Mouse (Mus musculus): ENCODE measurements around the gene 1700034J05Rik. TPM values are rescaled to one million over a fixed set of nuclear protein-coding genes. Genes with fewer than 3 reads are reported as not detected.

The 1700034J05Rik gene
- 0.16 and 0.39 TPM in 2 replicates for polyA plus RNA-seq (2015; fragmentation: Nextera tagmentation; extraction: Ambion mirVana)

- H3K4me1 ChIP-seq = peaks cover 3% of the 10 kb centered on the region; the same call in 1 of the 2 replicates
- H3K4me3 ChIP-seq (replicated peaks) = no peak within 1 kb of the TSS
- ATAC-seq (ENCODE audit: insufficient number of reproducible peaks, low FRiP score, low TSS enrichment, low read depth) = no peak
These were observed at the start of gene 1700034J05Rik for GRCm38 (mm10) chr6:146954258-146954657. TSS of gene 1700034J05Rik (minus strand) at chr6:146954422.

GRCm38 (mm10) chr6:146999755-147000154 lies 45.5 kb upstream of the 1700034J05Rik start:
- no peak overlapping the region for H3K4me3 ChIP-seq (replicated peaks)
- H3K4me1 ChIP-seq = no peaks in the 10 kb centered on the region
- 81% methylated on average over 2 of the region's 2 CpGs for WGBS
- H3K9me3 ChIP-seq (replicated peaks) = no peaks in the 10 kb centered on the region
- peaks cover 60% of the 10 kb centered on the region for H3K36me3 ChIP-seq
- H3K4me2 ChIP-seq (replicated peaks) = no peak overlapping the region
- no peaks in the 10 kb centered on the region for H3K27me3 ChIP-seq
- H3K27ac ChIP-seq (replicated peaks) = no peak overlapping the region
- H3K9ac ChIP-seq = no peak overlapping the region
- ATAC-seq (ENCODE audit: insufficient number of reproducible peaks, low FRiP score, low TSS enrichment, low read depth) = no peak

More at GRCm38 (mm10) chr6:146954258-146954657, at the start of gene 1700034J05Rik:
- Histone ChIP-seq H3K27me3 (no peaks in the 10 kb centered on the region), H3K36me3 (no peaks in the 10 kb centered on the region), H3K4me2 (replicated peaks) (no peak within 1 kb of the TSS), H3K27ac (replicated peaks) (no peak within 1 kb of the TSS), H3K9ac (no peak within 1 kb of the TSS), H3K9me3 (replicated peaks) (no peaks in the 10 kb centered on the region)
- 80% methylated on average over 1 of the region's 1 CpGs for WGBS

- Histone ChIP-seq H3K4me3 (replicated peaks) (no peak overlapping the region), H3K9me3 (replicated peaks) (no peaks in the 10 kb centered on the region), H3K4me2 (replicated peaks) (no peak overlapping the region), H3K4me1 (no peaks in the 10 kb centered on the region), H3K27ac (replicated peaks) (no peak overlapping the region), H3K36me3 (peaks cover 60% of the 10 kb centered on the region), H3K9ac (no peak overlapping the region), H3K27me3 (no peaks in the 10 kb centered on the region)
- no peak for ATAC-seq (ENCODE audit: insufficient number of reproducible peaks, low FRiP score, low TSS enrichment, low read depth)
- 85% methylated on average over 9 of the region's 9 CpGs for WGBS
These were observed 45.1 kb upstream of the 1700034J05Rik start for GRCm38 (mm10) chr6:146999302-146999701.

- WGBS = 89% methylated on average over 4 of the region's 4 CpGs
- H3K4me2 ChIP-seq (replicated peaks) = no peak overlapping the region
- H3K27ac ChIP-seq (replicated peaks) = no peak overlapping the region
- no peaks in the 10 kb centered on the region for H3K9me3 ChIP-seq (replicated peaks)
- no peak overlapping the region for H3K9ac ChIP-seq
- H3K36me3 ChIP-seq = peaks cover 54% of the 10 kb centered on the region
- no peaks in the 10 kb centered on the region for H3K27me3 ChIP-seq
- H3K4me1 ChIP-seq = no peaks in the 10 kb centered on the region
- no peak for ATAC-seq (ENCODE audit: insufficient number of reproducible peaks, low FRiP score, low TSS enrichment, low read depth)
- H3K4me3 ChIP-seq (replicated peaks) = no peak overlapping the region
These were observed 44.5 kb upstream of the 1700034J05Rik start for GRCm38 (mm10) chr6:146998710-146999109.

- no peak overlapping the region for H3K4me2 ChIP-seq (replicated peaks)
- H3K4me1 ChIP-seq = peaks cover 4% of the 10 kb centered on the region; the same call in 1 of the 2 replicates
- no peak overlapping the region for H3K9ac ChIP-seq
- H3K9me3 ChIP-seq (replicated peaks) = no peaks in the 10 kb centered on the region
- ATAC-seq (ENCODE audit: insufficient number of reproducible peaks, low FRiP score, low TSS enrichment, low read depth) = no peak
- no peak overlapping the region for H3K4me3 ChIP-seq (replicated peaks)
- 88% methylated on average over 6 of the region's 6 CpGs for WGBS
- H3K27ac ChIP-seq (replicated peaks) = no peak overlapping the region
- H3K36me3 ChIP-seq = peaks cover 42% of the 10 kb centered on the region
- H3K27me3 ChIP-seq = no peaks in the 10 kb centered on the region
These were observed 42.8 kb upstream of the 1700034J05Rik start for GRCm38 (mm10) chr6:146997006-146997405.

GRCm38 (mm10) chr6:146995878-146996277 lies 41.7 kb upstream of the 1700034J05Rik start:
- peaks cover 33% of the 10 kb centered on the region for H3K36me3 ChIP-seq

GRCm38 (mm10) chr6:146995391-146995790 lies 41.2 kb upstream of the 1700034J05Rik start:
- WGBS = 81% methylated on average over 2 of the region's 2 CpGs
- H3K36me3 ChIP-seq = peaks cover 33% of the 10 kb centered on the region
- H3K9me3 ChIP-seq (replicated peaks) = no peaks in the 10 kb centered on the region
- H3K9ac ChIP-seq = no peak overlapping the region
- no peak overlapping the region for H3K4me3 ChIP-seq (replicated peaks)
- no peaks in the 10 kb centered on the region for H3K27me3 ChIP-seq
- no peak overlapping the region for H3K4me2 ChIP-seq (replicated peaks)
- no peak for ATAC-seq (ENCODE audit: insufficient number of reproducible peaks, low FRiP score, low TSS enrichment, low read depth)
- peaks cover 4% of the 10 kb centered on the region; the same call in 1 of the 2 replicates for H3K4me1 ChIP-seq
- H3K27ac ChIP-seq (replicated peaks) = no peak overlapping the region

More at GRCm38 (mm10) chr6:146995878-146996277, 41.7 kb upstream of the 1700034J05Rik start:
- no peak overlapping the region for H3K4me2 ChIP-seq (replicated peaks)
- H3K4me1 ChIP-seq = peaks cover 4% of the 10 kb centered on the region; the same call in 1 of the 2 replicates
- 91% methylated on average over 6 of the region's 6 CpGs for WGBS
- H3K27me3 ChIP-seq = no peaks in the 10 kb centered on the region
- H3K9ac ChIP-seq = no peak overlapping the region
- H3K27ac ChIP-seq (replicated peaks) = no peak overlapping the region
- H3K9me3 ChIP-seq (replicated peaks) = no peaks in the 10 kb centered on the region
- H3K4me3 ChIP-seq (replicated peaks) = no peak overlapping the region
- ATAC-seq (ENCODE audit: insufficient number of reproducible peaks, low FRiP score, low TSS enrichment, low read depth) = no peak

- no peak overlapping the region for H3K4me2 ChIP-seq (replicated peaks)
- H3K9me3 ChIP-seq (replicated peaks) = no peaks in the 10 kb centered on the region
- WGBS = 42% methylated on average over 5 of the region's 5 CpGs
- H3K27ac ChIP-seq (replicated peaks) = no peak overlapping the region
- H3K9ac ChIP-seq = no peak overlapping the region
- H3K4me3 ChIP-seq (replicated peaks) = no peak overlapping the region
- no peaks in the 10 kb centered on the region for H3K27me3 ChIP-seq
- H3K36me3 ChIP-seq = peaks cover 25% of the 10 kb centered on the region
- H3K4me1 ChIP-seq = peaks cover 4% of the 10 kb centered on the region; the same call in 1 of the 2 replicates
- no peak for ATAC-seq (ENCODE audit: insufficient number of reproducible peaks, low FRiP score, low TSS enrichment, low read depth)
These were observed 40.0 kb upstream of the 1700034J05Rik start for GRCm38 (mm10) chr6:146994236-146994635.

- H3K9ac ChIP-seq = no peak overlapping the region
- no peak overlapping the region for H3K4me2 ChIP-seq (replicated peaks)
- H3K9me3 ChIP-seq (replicated peaks) = no peaks in the 10 kb centered on the region
- peaks cover 9% of the 10 kb centered on the region; the same call in 1 of the 2 replicates for H3K36me3 ChIP-seq
- 45% methylated on average over 3 of the region's 3 CpGs for WGBS
- H3K27ac ChIP-seq (replicated peaks) = no peak overlapping the region
- H3K4me3 ChIP-seq (replicated peaks) = no peak overlapping the region
- peaks cover 5% of the 10 kb centered on the region; the same call in 1 of the 2 replicates for H3K4me1 ChIP-seq
- ATAC-seq (ENCODE audit: insufficient number of reproducible peaks, low FRiP score, low TSS enrichment, low read depth) = no peak
- no peaks in the 10 kb centered on the region for H3K27me3 ChIP-seq
These were observed 30.3 kb upstream of the 1700034J05Rik start for GRCm38 (mm10) chr6:146984569-146984968.

- H3K27me3 ChIP-seq = no peaks in the 10 kb centered on the region
- H3K9me3 ChIP-seq (replicated peaks) = no peaks in the 10 kb centered on the region
- peaks cover 18% of the 10 kb centered on the region; the same call in 1 of the 2 replicates for H3K36me3 ChIP-seq
- no peak overlapping the region for H3K9ac ChIP-seq
- H3K4me3 ChIP-seq (replicated peaks) = no peak overlapping the region
- WGBS = 58% methylated on average over 1 of the region's 1 CpGs
- H3K27ac ChIP-seq (replicated peaks) = no peak overlapping the region
- ATAC-seq (ENCODE audit: insufficient number of reproducible peaks, low FRiP score, low TSS enrichment, low read depth) = 0 out of 2 replicates have a peak, but pooled peaks have one; percentile 16
- H3K4me2 ChIP-seq (replicated peaks) = no peak overlapping the region
- peaks cover 11% of the 10 kb centered on the region; the same call in 1 of the 2 replicates for H3K4me1 ChIP-seq
These were observed 27.1 kb upstream of the 1700034J05Rik start for GRCm38 (mm10) chr6:146981249-146981835.

GRCm38 (mm10) chr6:146979953-146980352 lies 25.7 kb upstream of the 1700034J05Rik start:
- ATAC-seq (ENCODE audit: insufficient number of reproducible peaks, low FRiP score, low TSS enrichment, low read depth) = no peak
- H3K27me3 ChIP-seq = no peaks in the 10 kb centered on the region
- no peak overlapping the region for H3K9ac ChIP-seq
- no peak overlapping the region for H3K4me2 ChIP-seq (replicated peaks)
- H3K27ac ChIP-seq (replicated peaks) = 0 out of 2 replicates have a peak overlapping the region, but pooled peaks have one; percentile 8
- no peak overlapping the region for H3K4me3 ChIP-seq (replicated peaks)
- H3K36me3 ChIP-seq = peaks cover 18% of the 10 kb centered on the region; the same call in 1 of the 2 replicates
- H3K4me1 ChIP-seq = peaks cover 11% of the 10 kb centered on the region; the same call in 1 of the 2 replicates
- WGBS = 37% methylated on average over 3 of the region's 3 CpGs
- no peaks in the 10 kb centered on the region for H3K9me3 ChIP-seq (replicated peaks)

All from embryonic facial prominence, embryonic 15.5 days (tissue).